Mouse (Mus musculus): ENCODE measurements around the gene Apaf1.
A peak's percentile ranks its signal among the peaks of the same experiment; 100 is the strongest.

Apaf1 gene

GRCm38 (mm10) chr10:91082550-91083392 lies at the start of gene Apaf1, which contains the start of gene Ikbip:
Gene Apaf1, minus strand, starts transcription at chr10:91082770.
Gene Ikbip, plus strand, starts transcription at chr10:91082940.
- peak; percentile 100 for DNase-seq

- DNase-seq, result no peak
These were observed 49.0 kb upstream of the Apaf1 start for GRCm38 (mm10) chr10:91131565-91131964.

- DNase-seq, result no peak
These were observed 48.2 kb upstream of the Apaf1 start for GRCm38 (mm10) chr10:91130792-91131191.

GRCm38 (mm10) chr10:91128551-91129160 lies 46.1 kb upstream of the Apaf1 start:
- DNase-seq, result no peak

GRCm38 (mm10) chr10:91127395-91127794 lies 44.8 kb upstream of the Apaf1 start:
- no peak for DNase-seq

GRCm38 (mm10) chr10:91126618-91127355 lies 44.2 kb upstream of the Apaf1 start:
- DNase-seq, result no peak

GRCm38 (mm10) chr10:91123828-91124822 lies 41.6 kb upstream of the Apaf1 start, which contains the start of gene Slc25a3:
Gene Slc25a3, minus strand, starts transcription at chr10:91124059.
- DNase-seq, result peak; percentile 98

- DNase-seq, result no peak
These were observed 40.8 kb upstream of the Apaf1 start for GRCm38 (mm10) chr10:91123281-91123827.

GRCm38 (mm10) chr10:91122646-91123045 lies 40.1 kb upstream of the Apaf1 start:
- no peak for DNase-seq

GRCm38 (mm10) chr10:91116958-91117357 lies 34.4 kb upstream of the Apaf1 start:
- no peak for DNase-seq

GRCm38 (mm10) chr10:91109841-91110240 lies 27.3 kb upstream of the Apaf1 start:
- no peak for DNase-seq

- DNase-seq, result no peak
These were observed 23.4 kb upstream of the Apaf1 start for GRCm38 (mm10) chr10:91105981-91106380.

- DNase-seq, result no peak
These were observed 20.4 kb upstream of the Apaf1 start for GRCm38 (mm10) chr10:91102799-91103590.

- no peak for DNase-seq
These were observed 19.4 kb upstream of the Apaf1 start for GRCm38 (mm10) chr10:91101936-91102335.

- no peak for DNase-seq
These were observed 17.5 kb upstream of the Apaf1 start for GRCm38 (mm10) chr10:91100101-91100500.

- no peak for DNase-seq
These were observed 15.5 kb upstream of the Apaf1 start for GRCm38 (mm10) chr10:91098056-91098455.

- DNase-seq, result no peak
These were observed 11.9 kb upstream of the Apaf1 start for GRCm38 (mm10) chr10:91094251-91095104.

- no peak for DNase-seq
These were observed 10.2 kb upstream of the Apaf1 start for GRCm38 (mm10) chr10:91092812-91093211.

- no peak for DNase-seq
These were observed 890 bp upstream of the Apaf1 start for GRCm38 (mm10) chr10:91083393-91083927.
